Mouse (Mus musculus) lung, postnatal 0 days (tissue): ENCODE measurements around the gene Mybpc2.

Experiments used
- CTCF ChIP-seq: IDR thresholded peaks from 2 replicates; pipeline ENCODE4 v1.5.1; 2016; ENCODE audit warnings: antibody characterized with exemption, mild to moderate bottlenecking
- EP300 ChIP-seq: IDR thresholded peaks from 2 replicates; pipeline ENCODE4 v1.6.1; 2016; ENCODE audit warnings: antibody characterized with exemption, mild to moderate bottlenecking, control low read depth

GRCm38 (mm10) chr7:44461503-44462217, 62.8 kb downstream of the Mybpc2 start:
- no peak for TF ChIP-seq EP300
- no peak for TF ChIP-seq CTCF
